ENCODE assay signal across 14 mouse cellular contexts in genomic region chr5:113840443-113840842, GRCm38 (mm10).
"Had no signal": no experiment of that assay in that cellular context is flagged by ENCODE, and none has a peak within 500 bp of the region (broad histone marks: within the 10 kb centered on the region; RNA-seq: fewer than 3 reads in every experiment).

No protein-coding gene starts in this region.

- ATAC-seq: intestine, embryonic 15.5 days had no signal

- DNase-seq: kidney, adult 18-20 months; kidney, postnatal 10 days; left cerebral cortex, postnatal 4 days; lung, postnatal 4 days; midbrain, embryonic 14.5 days; right cerebral cortex, postnatal 14 days; thymus, adult 2 months; thymus, postnatal 36 days had no signal

- H3K4me1 ChIP-seq: limb, embryonic 13.5 days; neural tube, embryonic 13.5 days had no signal

- H3K27ac ChIP-seq: intestine, embryonic 15.5 days; limb, embryonic 13.5 days; lung, embryonic 15.5 days; neural tube, embryonic 13.5 days; stomach, embryonic 15.5 days had no signal

- H3K4me3 ChIP-seq: intestine, embryonic 15.5 days; limb, embryonic 13.5 days; liver, embryonic 15.5 days; lung, embryonic 15.5 days; neural tube, embryonic 13.5 days; stomach, embryonic 15.5 days had no signal
